Mouse (Mus musculus) heart, postnatal 4 days (tissue): ENCODE data around the gene Zbtb40. TPM values are rescaled to one million over a fixed set of nuclear protein-coding genes. Genes with fewer than 3 reads are reported as not detected.
A peak's percentile ranks its signal among the peaks of the same experiment; 100 is the strongest.

Experiments used
- DNase-seq: peaks from one replicate; pipeline ENCODE4 v3.0.0; 2021
- total RNA-seq, 2 experiments: library from RNA; stranded (reverse); gene quantifications; 2 replicates each; pipeline ENCODE4 v1.2.3; 2021

Zbtb40 gene
- total RNA-seq, 2 experiments from 2014 or later = 4.3 to 6.6 TPM

DNA sequence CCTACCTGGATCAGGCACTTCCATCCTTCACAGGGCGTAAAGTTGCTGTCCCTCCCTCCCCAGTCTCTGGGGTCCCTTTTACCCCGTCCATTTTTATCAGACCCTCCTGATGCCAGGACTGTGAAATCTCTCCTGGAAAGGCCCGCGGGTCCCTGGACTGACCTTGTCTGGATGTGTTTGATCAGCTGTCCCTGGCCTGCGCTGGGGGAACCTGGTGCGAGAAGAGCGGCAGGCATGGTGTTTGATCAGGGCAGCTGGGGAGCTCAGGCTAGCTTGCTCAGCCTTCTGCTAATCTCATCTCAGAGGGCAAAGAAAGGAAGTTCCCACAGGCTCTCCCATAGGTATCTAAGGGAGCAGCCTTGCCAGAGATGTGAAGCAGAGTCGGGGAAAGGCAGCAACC, 71.4 kb downstream of the Zbtb40 start:
- DNase-seq = no peak

- peak; percentile 66 for DNase-seq
Measured at GRCm38 (mm10) chr4:136970939-136971338, 77.7 kb downstream of the Zbtb40 start.

- DNase-seq = no peak
Measured at GRCm38 (mm10) chr4:136969503-136970276, 78.9 kb downstream of the Zbtb40 start.

- no peak for DNase-seq
Measured at GRCm38 (mm10) chr4:136969096-136969495, 79.5 kb downstream of the Zbtb40 start.

DNA sequence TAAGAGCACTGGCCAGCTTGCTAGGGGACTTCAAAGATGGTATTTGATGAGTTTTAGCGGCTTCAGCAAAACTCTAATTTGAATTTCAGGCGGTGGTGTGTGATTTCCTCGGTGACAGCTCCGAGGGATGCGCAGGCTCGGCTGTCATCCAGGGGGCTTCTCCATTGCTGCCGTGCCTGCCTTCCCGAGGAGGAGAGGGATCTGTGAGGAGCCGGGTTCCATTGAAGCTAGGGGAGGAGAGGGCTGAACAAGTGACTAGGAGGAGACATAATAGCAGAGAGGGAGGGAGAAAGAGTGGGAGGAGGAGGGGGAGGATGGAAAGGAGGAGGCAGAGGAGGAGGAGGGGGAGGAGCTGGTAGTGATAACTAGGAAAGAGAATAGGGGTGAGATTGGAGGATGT, 81.1 kb downstream of the Zbtb40 start:
- DNase-seq = no peak

DNA sequence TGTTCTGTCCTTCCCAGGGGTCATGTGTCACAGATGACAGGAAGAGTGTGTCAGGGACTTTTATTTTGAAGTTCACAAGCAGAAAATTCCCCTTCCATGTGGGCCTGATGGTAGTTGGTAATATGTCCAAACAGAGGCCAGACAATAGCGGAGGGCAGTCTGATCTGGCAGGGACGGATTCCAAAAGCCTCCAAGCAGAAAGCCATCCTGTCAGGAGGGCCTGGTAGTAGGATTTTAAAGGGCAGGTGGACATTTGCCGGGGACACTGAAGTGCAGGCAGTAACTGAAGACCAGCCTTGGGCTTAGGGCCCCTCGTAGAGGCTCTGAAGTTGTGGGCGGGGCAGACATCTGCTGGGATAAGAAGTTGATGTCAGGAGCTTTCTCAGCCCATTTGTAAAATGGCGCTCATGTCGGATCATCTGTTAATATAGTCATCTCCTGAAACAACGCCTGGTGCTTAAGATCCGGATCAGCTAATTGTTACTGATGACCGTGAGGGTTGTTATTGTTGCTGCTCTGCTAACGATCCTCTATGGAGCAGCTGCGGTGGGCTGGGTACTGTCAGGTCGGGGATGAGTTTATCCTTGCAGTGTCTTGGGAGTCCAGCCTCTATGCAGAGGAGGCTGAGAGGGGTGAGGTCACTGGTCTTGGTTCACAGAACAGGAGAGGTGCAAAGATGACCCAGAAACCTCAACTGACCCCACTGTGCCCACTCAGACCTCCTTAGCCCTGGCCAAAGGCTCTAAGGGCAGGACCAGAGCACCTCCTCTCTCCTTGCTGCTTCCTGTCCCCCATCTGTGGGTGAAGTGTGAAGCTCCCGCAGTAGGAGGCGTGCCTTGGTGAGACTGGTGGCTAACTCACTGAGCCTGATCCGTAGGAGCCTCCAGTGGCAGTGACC, 81.9 kb downstream of the Zbtb40 start:
- no peak for DNase-seq

DNA sequence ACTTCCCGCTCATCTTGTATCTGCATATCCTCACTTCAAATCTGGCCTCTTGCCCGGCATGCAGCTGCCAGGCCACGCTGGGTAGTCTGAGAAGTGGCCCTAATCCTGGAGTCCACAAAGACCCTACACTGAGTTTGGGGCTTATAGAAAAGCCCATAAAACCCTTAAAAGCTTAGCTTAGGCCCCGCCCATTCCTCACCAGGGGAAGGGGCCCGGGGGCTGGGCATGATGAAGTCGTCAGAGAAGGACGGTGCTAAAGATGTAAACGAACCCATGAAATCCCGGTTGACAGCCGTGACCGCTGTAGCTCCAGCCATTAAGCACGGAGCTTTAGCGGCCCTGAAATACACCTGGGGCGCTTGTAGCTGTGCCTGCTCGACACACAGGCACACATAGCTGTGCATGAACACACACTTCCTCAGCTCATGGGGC, 83.6 kb downstream of the Zbtb40 start:
- DNase-seq = peak; percentile 25

DNA sequence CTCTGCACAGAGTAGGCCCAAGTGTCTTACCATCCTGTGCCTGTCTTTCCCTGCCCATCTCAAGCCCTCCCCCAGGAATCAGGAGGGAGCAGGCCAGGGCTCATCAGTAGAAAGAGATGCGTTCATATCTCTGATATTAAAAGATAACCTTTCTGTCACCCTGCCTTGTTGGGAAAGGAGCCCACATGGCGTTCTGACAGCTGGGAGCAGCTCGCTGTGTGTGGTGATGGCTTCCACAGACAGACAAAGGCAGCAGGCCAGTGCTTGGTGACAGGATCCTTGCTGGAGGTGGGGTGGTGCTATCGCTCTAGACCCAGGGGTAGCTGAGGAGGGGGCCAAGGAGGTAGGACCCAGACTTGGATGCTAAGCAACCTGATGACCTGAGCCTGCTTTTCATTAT, 86.2 kb downstream of the Zbtb40 start:
- no peak for DNase-seq

GRCm38 (mm10) chr4:136961642-136962285, 86.8 kb downstream of the Zbtb40 start:
- DNase-seq = no peak

DNA sequence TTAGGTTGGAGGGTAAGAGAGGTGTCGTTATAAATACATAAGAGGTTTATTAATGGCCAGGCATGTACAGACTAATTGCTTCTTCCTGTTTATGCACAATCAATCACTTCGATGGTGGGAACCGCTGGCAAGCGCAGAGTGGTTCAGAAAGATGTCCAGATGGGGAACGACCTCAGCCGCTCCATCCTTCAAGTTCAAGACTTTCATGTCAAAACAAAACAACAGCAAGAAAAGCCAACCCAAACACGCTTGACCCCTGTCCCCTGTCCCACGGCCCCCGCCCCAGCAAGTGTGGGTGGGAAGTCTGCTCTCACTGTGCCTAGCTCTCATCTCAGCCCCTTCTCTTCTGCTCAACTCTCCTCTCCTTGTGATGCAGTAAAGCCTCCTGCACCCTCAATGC, 88.0 kb downstream of the Zbtb40 start:
- DNase-seq = no peak

DNA sequence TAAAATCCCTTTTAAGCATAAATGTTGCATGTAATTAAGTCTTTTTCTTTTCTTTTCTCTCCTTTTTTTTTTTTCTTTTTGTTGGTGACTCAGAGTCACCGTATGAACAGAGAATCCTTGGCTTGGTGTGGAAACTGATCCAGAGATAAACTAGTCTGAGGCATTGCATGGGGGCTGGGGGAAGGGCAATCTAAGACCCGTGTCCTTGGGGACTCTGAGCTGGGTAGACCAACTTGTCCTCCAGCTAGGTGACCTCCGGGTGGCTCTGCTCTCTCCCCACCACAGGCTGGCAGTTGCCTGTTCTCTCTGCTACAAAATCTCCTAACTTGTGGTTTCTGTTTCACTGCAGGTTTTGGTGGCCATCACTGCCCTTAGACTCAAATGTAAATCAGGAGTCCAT, 88.5 kb downstream of the Zbtb40 start:
- no peak for DNase-seq

DNA sequence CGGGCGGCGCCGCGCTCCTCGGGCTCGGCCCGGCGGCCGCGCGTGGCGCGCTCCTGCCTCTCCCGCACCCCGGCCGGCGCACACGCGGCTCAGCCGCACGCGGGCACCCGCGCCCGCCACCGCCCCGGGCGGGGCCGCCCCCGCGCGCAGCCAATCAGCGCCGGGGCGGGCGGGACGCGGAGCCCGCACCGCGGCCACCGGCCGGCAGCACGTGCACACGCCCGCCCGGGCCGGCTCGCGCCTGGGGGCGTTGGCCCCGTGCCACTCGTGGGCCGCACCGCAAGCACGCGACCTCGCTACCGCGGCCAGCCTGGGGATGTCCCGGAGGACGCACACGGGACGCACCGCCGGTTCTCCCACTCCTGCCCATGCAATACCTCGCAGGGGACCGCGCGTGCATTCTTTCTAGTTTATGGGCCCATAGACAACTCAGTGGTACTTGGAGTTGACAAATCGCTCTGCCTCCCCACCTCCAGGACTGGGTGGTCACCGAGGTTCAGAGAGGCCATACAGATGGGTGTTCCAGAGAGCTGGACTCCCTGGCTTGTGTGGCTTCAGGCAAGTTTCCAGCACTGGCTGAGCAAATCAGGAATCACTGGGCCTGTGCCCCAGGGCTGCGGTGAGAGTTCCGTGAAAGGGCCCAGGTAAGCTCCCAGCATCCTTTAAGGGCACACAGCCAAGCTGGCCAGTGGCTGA, 91.7 kb downstream of the Zbtb40 start, which contains the start of gene Epha8:
TSS of gene Epha8 (minus strand) at position 66 of the 696 bp plus-strand sequence.
- DNase-seq = no peak

- no peak for DNase-seq
Measured at GRCm38 (mm10) chr4:136954562-136954961, 94.0 kb downstream of the Zbtb40 start.

DNA sequence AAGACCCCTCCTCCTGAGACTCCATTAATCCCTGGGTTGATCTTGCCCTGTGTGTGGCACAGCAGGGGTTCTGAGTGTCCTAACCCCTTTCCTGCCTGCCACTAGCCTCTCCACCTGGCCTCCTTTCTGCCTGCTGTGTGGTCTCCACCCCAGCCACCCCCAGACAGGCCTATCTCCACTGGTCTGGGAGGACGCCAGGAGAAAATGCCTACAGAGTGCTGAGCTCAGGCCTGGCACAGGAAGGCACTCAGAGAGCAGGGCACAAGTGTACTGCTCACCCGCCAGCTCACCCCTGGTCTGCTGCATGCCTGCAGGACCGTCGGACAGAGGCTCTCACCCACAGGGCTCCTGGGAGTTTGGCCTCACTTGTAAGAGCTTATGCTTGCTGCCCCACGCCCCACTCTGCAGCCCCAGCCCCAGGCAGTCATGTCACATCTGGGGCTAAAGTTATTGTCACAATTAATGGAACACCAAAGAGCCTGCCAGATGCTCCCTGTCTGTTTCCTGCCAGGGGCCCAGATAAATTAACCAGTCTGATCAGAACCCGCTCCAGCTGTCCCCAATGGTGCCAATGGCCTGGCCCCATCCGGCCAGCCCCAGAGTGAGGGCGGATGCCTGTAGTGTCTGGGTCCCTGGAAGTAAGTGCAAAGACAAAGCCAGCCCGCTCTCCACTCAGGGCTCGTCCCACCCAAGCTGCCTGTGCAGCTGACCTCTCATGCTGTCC, 99.2 kb downstream of the Zbtb40 start:
- DNase-seq = peak; percentile 61

DNA sequence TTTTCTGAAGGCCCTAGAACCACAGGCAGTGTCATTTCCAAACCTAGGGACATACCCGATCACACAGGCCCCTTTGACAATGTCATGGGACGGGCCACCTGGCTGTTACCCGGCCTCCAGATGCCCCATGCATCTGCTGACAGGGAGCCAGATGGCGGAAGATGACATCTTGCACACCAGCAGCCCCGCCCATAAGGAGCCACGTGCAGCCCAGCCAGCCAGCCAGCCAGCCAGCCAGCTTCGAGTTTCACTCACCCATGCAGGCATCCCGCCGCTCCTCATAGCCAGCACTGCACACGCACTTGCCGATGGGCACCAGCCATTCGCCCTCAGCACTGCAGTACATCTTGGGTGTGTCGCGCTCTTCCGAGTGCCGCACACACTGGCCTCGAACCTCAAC, 103.2 kb downstream of the Zbtb40 start:
- no peak for DNase-seq

- no peak for DNase-seq
Measured at GRCm38 (mm10) chr4:136944558-136945350, 103.8 kb downstream of the Zbtb40 start.

DNA sequence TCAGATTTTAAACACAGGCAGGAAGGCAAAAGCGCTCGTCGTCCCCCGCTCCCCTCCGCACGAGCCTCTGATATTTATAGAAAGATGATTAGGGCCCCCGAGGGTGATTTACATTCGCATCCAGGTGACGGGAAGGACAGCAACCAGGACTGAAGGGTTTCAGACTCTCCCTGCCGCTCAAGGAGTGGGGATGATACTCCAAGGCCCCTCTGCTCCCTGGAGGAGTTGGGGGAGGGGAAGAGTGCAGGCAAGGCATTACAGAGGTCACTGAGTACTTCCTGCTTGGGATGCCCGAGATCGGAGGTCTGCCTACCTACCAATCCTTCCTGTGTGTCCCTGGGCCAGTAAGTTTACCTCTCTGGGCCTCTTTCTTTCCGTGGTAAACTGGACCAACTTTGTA, 105.4 kb downstream of the Zbtb40 start:
- DNase-seq = no peak

GRCm38 (mm10) chr4:136942761-136943160, 105.8 kb downstream of the Zbtb40 start:
- DNase-seq = peak; percentile 56

DNA sequence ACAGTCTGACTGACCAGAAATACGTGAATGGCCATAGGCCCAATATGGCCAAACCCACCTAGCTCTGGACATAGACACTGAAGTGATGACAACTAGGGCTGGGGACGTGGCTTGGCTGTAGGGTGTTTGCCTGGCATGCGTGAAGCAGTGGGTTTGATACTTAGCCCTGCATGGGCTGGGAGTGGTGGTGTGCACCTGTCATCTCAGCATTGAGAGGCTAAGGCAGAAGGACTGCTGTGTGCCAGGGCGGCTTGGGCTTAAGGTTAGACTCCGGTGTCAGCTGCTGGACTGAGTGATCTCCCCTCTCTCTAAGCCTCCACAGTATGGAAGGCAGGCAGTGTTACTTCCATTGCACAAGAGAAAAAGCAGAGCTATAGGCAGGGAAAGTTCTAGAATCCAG, 110.7 kb downstream of the Zbtb40 start:
- no peak for DNase-seq

DNA sequence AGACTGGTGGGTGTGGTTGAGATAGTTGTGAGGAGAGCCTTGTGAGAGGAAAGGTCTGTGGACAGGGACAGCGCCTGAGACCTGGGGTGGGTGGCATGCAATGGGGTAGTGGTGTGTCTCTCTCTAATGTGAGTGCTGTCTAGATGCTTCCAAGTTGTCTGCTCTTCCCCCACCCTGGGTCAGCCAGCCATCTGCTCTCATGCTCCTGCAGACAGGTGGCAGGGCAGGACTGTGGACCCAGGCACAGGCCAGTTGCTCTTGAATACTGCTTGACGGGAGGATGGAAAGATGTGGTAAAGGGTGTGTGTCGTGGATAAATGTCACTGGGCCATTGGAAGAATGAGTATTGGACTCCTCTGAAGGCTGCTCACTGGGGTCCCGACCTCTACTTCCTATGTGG, 111.3 kb downstream of the Zbtb40 start:
- DNase-seq = no peak
